Mouse (Mus musculus): ENCODE measurements at regions not wholly inside any gene's neighbourhood (a gene's known extent, or its start where the extent isn't known, plus 50 kb on each side); places are given as distances from the start of the nearest gene placed in this dataset.

- TF ChIP-seq CTCF (IDR thresholded peaks at IDR 0.05; ENCODE audit: low read depth) (no peak), EP300 (IDR thresholded peaks at IDR 0.05; ENCODE audit: low read depth) (no peak)
These were observed 162.0 kb upstream of the Sphkap start for GRCm38 (mm10) chr1:83569991-83570390.

Measured in liver, postnatal 0 days (tissue).